Mouse (Mus musculus) gonadal fat pad, adult 2 months (tissue): ENCODE measurements at regions not wholly inside any gene's neighbourhood (a gene's known extent, or its start where the extent isn't known, plus 50 kb on each side); places are given as distances from the start of the nearest gene placed in this dataset.
A peak's percentile ranks its signal among the peaks of the same experiment; 100 is the strongest.

Source experiments
- DNase-seq: peaks from one replicate; pipeline ENCODE4 v3.0.0-alpha.2; 2012; ENCODE audit warnings: low read depth

DNA sequence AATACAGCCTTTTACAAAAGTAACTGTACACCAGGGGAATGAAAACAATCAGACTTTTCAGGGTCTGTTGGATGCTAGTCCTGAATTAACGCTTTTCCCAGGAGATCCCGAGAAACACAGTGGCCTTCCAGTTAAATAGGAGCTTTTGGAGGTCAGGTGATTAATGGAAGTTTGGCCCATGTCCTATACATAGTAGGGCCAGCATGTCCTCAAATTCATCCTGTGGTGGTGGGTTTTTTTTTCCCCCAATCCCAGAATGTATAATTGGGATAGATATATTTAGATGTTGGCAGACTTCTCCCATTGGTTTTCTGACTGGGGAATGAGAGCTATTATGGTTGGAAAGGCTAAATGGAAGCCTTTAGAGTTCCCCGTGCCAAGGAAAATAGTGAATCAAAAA is 77.6 kb downstream of the Cd200 start:
- DNase-seq: no peak

DNA sequence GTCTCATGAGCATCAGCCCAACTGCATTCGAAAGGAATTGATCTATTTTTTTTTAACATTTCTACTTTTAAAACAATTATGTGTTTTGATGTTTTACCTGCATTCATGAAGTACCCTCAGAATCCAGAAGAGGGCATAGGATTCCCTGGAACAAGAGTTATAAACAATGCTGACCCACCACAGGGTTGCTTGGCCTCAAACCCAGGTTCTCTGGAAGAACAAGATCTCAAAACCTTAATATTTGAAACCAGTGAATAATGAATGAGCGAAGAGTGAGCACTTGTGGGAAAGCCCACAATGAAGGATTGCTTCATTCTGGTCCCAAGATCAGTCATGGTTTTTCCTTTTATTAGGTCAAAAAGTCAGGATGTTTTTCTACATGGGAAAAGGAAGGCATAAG is 78.6 kb downstream of the Cd200 start:
- no peak for DNase-seq

DNA sequence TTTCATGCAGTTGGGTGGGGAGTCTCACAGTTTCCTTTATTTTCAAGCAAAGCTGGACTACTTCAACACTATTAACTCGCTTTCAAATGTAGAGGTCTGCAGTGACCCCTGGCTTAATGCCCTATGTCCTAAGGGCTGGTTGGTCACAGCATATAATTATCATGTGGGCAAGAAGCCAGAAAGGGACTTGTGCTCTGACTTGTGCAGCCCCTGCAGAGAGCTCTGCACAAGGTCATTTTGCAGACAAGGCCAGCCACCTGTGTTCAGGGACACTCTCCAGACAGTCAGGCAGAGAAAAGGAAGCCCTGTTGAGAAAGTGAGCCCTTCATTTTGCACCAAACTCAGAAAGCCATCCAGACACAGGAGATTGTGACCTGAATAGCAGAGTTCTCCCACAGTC is 79.1 kb downstream of the Cd200 start:
- no peak for DNase-seq

DNA sequence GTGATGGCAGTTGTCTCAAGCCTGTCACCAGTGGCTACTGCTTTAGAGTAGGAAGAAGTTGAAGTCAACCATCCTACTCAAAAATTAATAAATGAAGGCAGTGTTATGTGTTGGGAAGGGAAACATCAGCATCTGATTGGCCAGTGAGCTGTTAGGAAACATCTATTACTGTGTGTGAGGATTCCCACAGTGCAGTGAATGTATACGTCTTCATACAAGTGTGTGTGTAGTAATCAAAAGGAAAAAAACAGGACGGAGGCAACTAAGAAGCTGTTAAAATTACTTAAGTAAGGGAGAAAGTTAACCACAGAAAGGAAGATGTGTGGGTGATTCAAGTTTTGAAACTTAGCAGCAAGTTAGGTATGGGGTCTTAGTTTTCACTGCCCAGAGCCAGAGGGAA is 81.8 kb downstream of the Cd200 start:
- DNase-seq: no peak

DNA sequence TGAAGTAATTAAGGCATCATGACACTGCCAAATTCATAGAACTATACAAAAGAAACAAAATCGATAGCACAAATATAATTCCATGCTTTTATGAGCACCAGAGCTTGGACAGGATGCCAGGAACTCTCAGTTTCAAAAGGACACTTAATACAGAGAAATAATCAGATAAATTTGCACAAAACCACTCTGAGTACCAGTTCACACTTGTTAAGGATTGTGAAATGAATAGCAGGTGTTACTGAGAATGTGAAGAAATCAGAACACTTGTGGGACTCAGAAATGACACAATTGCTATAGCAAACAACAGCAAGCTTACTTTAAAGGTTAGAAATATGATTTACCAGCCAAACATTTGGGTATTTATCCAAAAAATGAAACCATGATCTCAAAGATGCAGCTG is 87.4 kb downstream of the Btla start:
- DNase-seq: peak; percentile 90
